Mouse (Mus musculus) G1E (cell line): ENCODE results near the gene Avpi1.

ENCODE experiments used
- CTCF ChIP-seq: IDR thresholded peaks from 2 replicates; pipeline ENCODE4 v1.5.1; 2012; ENCODE audit warnings: low read depth, low read length, inconsistent platforms, mixed read lengths
- GATA1 ChIP-seq: IDR thresholded peaks from 2 replicates; pipeline ENCODE4 v1.6.1; 2012; ENCODE audit warnings: borderline replicate concordance, low read length, inconsistent platforms, mixed read lengths
- POLR2AphosphoS5 ChIP-seq: IDR thresholded peaks from 2 replicates; pipeline ENCODE4 v1.6.1; 2012; ENCODE audit warnings: low read depth, low read length, inconsistent platforms; ENCODE audit not compliant: insufficient replicate concordance

- TF ChIP-seq CTCF (no peak), POLR2AphosphoS5 (no peak), GATA1 (no peak)
Measured at GRCm38 (mm10) chr19:42146276-42147010, 17.6 kb upstream of the Avpi1 start.
